Mouse (Mus musculus) gastrocnemius, postnatal 10 days (tissue): ENCODE measurements around the gene Gm21256. TPM values are rescaled to one million over a fixed set of nuclear protein-coding genes. Genes with fewer than 3 reads are reported as not detected.
"Not testable (repeated sequence)": the region's sequence is repeated elsewhere in the genome, so short reads cannot be mapped to it uniquely, and the experiment has no call there.

Experiments
- DNase-seq: peaks from one replicate; pipeline ENCODE4 v3.0.0; 2021; ENCODE audit warnings: mixed read lengths
- long read RNA-seq, 2 experiments: library from polyadenylated mRNA; stranded (forward); transcript quantifications; one replicate each; pipeline ENCODE4 v2.0.0; 2021
- total RNA-seq, 2 experiments: library from RNA; stranded (reverse); gene quantifications; 2 replicates each; pipeline ENCODE4 v1.2.3; 2021

The Gm21256 gene
- total RNA-seq = not detected
- long read RNA-seq, experiment 1 = 0 reads
- long read RNA-seq, experiment 2 = 0 reads

- not testable (repeated sequence) for DNase-seq
Measured at GRCm38 (mm10) chrY:47450660-47451059, at the start of gene Gm21256. Gm21256 (plus strand) TSS chrY:47450960.

Other genes with a start within 250 kb of the Gm21256 start
- gene Gm21170, start 240.1 kb downstream of the Gm21256 start, total RNA-seq = not detected